26 mouse cellular contexts compared by ENCODE assay signal in genomic region chr3:129279441-129279840, GRCm38 (mm10). TPM values are rescaled to one million over a fixed set of nuclear protein-coding genes. Genes with fewer than 3 reads are reported as not detected.
A peak's percentile ranks its signal among the peaks of the same experiment; 100 is the strongest.
DNase-seq lines count a peak whose midpoint lies in the region; ATAC-seq and TF ChIP-seq lines count a peak whose summit lies in the region.
"Had no signal": no experiment of that assay in that cellular context is flagged by ENCODE, and none has a peak within 500 bp of the region (broad histone marks: within the 10 kb centered on the region; RNA-seq: fewer than 3 reads in every experiment).

No protein-coding gene starts in this region.

- H3K9ac ChIP-seq in heart, adult 2 months (ENCODE audit: low read depth, low read length): no peak overlapping the region
- H3K9ac ChIP-seq in forebrain, embryonic 14.5 days (ENCODE audit: low read length): no peak overlapping the region
- H3K9ac ChIP-seq: embryonic facial prominence, embryonic 13.5 days; embryonic facial prominence, embryonic 15.5 days; forebrain, embryonic 13.5 days had no signal

- no peak overlapping the region for H3K4me2 ChIP-seq in forebrain, embryonic 14.5 days (ENCODE audit: low read length)
- H3K4me2 ChIP-seq: embryonic facial prominence, embryonic 13.5 days; embryonic facial prominence, embryonic 15.5 days; forebrain, embryonic 13.5 days had no signal

- no peaks in the 10 kb centered on the region for H3K9me3 ChIP-seq in forebrain, embryonic 14.5 days (replicated peaks; ENCODE audit: control insufficient read depth, low read length)
- H3K9me3 ChIP-seq: embryonic facial prominence, embryonic 13.5 days; embryonic facial prominence, embryonic 15.5 days; forebrain, embryonic 13.5 days had no signal

- no peak for TF ChIP-seq CTCF in heart, adult 2 months (IDR thresholded peaks at IDR 0.05)

- ATAC-seq in megakaryocyte, adult 5-6 weeks (ENCODE audit: poor library complexity, severe bottlenecking): peak; percentile 43; the same call in 1 of the 2 replicates
- no peak for ATAC-seq in forebrain, embryonic 14.5 days
- ATAC-seq: activated CD4-positive, CD25-positive, alpha-beta regulatory T cell, adult 4 months; CD4-positive, CD25-positive, alpha-beta regulatory T cell, adult 4 months; forebrain, embryonic 13.5 days; forebrain, embryonic 16.5 days; Patski had no signal

- peak; percentile 22 for DNase-seq in heart, adult 11 months
- no peak for DNase-seq in heart, adult 2 months
- no peak for DNase-seq in forebrain, embryonic 14.5 days (ENCODE audit: low spot score)
- no peak for DNase-seq in urinary bladder, postnatal 10 days (ENCODE audit: low spot score)
- DNase-seq: adrenal gland, postnatal 10 days; adrenal gland, postnatal 25 days; B cell, adult 2 months; cerebellum, adult 11 months; cerebellum, adult 18-20 months; cerebellum, adult 8-10 months; cerebellum, adult 9-11 months; cerebellum, postnatal 14 days; cerebellum, postnatal 36 days; embryo, embryonic 11 days had no signal

- intact Hi-C loops in heart, adult 2 months (cut with DNase I): no loop called here

- 85% methylated on average over 8 of the region's 8 CpGs for whole genome bisulfite sequencing in heart, adult 2 months
- WGBS in forebrain, embryonic 14.5 days: 94% methylated on average over 8 of the region's 8 CpGs

- no peaks in the 10 kb centered on the region for H3K4me1 ChIP-seq in heart, adult 2 months (ENCODE audit: control insufficient read depth, insufficient read depth, low read length)
- no peaks in the 10 kb centered on the region for H3K4me1 ChIP-seq in forebrain, embryonic 14.5 days (ENCODE audit: control insufficient read depth, insufficient read depth, low read length)
- H3K4me1 ChIP-seq: embryonic facial prominence, embryonic 15.5 days; forebrain, embryonic 13.5 days had no signal

- no peak overlapping the region for H3K4me3 ChIP-seq in heart, adult 2 months
- H3K4me3 ChIP-seq in forebrain, embryonic 14.5 days (ENCODE audit: low read depth, low read length): no peak overlapping the region
- H3K4me3 ChIP-seq: embryonic facial prominence, embryonic 13.5 days; embryonic facial prominence, embryonic 15.5 days; erythroblast, embryonic 14.5 days; forebrain, embryonic 13.5 days had no signal

- no peaks in the 10 kb centered on the region for H3K79me2 ChIP-seq in heart, adult 2 months (replicated peaks; ENCODE audit: control insufficient read depth, insufficient read depth, low read length)

- H3K27me3 ChIP-seq in heart, adult 2 months (ENCODE audit: control insufficient read depth, insufficient read depth, low read length): no peaks in the 10 kb centered on the region
- H3K27me3 ChIP-seq in forebrain, embryonic 14.5 days (replicated peaks; ENCODE audit: control insufficient read depth, insufficient read depth, low read length): no peaks in the 10 kb centered on the region
- H3K27me3 ChIP-seq: CH12.LX; embryonic facial prominence, embryonic 13.5 days; embryonic facial prominence, embryonic 15.5 days; forebrain, embryonic 13.5 days; Patski had no signal

- TF ChIP-seq EP300 in heart, adult 2 months (IDR thresholded peaks at IDR 0.05; ENCODE audit: insufficient read depth, low read depth, low read length): no peak

- no peak overlapping the region for H3K27ac ChIP-seq in heart, adult 2 months
- H3K27ac ChIP-seq in forebrain, embryonic 14.5 days (ENCODE audit: low read depth, low read length): no peak overlapping the region
- H3K27ac ChIP-seq: embryonic facial prominence, embryonic 13.5 days; embryonic facial prominence, embryonic 15.5 days; forebrain, embryonic 13.5 days had no signal

- no peaks in the 10 kb centered on the region for H3K36me3 ChIP-seq in heart, adult 2 months (ENCODE audit: control insufficient read depth, insufficient read depth, low read length)
- no peaks in the 10 kb centered on the region for H3K36me3 ChIP-seq in forebrain, embryonic 14.5 days (ENCODE audit: control insufficient read depth, insufficient read depth, low read length)
- H3K36me3 ChIP-seq: embryonic facial prominence, embryonic 13.5 days; embryonic facial prominence, embryonic 15.5 days; G1E had no signal

- TF ChIP-seq POLR2A in heart, adult 2 months (IDR thresholded peaks at IDR 0.05; ENCODE audit: insufficient read depth, low read depth, low read length): no peak

RNA-seq across cellular contexts. Expression of gene Enpep, which starts 53.1 kb away (rescaled TPM):
- total RNA-seq in heart, adult 2 months (2021): 1 to 10 TPM; 5.9 to 6.2 TPM
- 5.1 and 9.7 TPM in 2 replicates for polyA plus RNA-seq in heart, adult 2 months (2012; rRNA removed)
- total RNA-seq in megakaryocyte, adult 5-6 weeks (2015): not detected in 2 replicates
- not detected in 2 replicates for total RNA-seq in megakaryocyte, adult 5-6 weeks (2017)
- 1.5 and 2.2 TPM in 2 replicates for polyA plus RNA-seq in forebrain, embryonic 14.5 days (2014; fragmentation: Nextera tagmentation; extraction: Ambion mirVana)
- total RNA-seq: CH12.LX; common myeloid progenitor, adult 5-6 weeks had no signal
- polyA plus RNA-seq: activated CD4-positive, CD25-positive, alpha-beta regulatory T cell, adult 4 months; erythroblast, embryonic 14.5 days; G1E had no signal

Comparison
In these comparisons a context has a peak if more than half of its experiments do, and no peak if none do; other contexts are left out.
1. RNA of gene Enpep, which starts 53.1 kb away (total RNA-seq): 5.9 to 6.2 TPM in heart, adult 2 months; not detected in megakaryocyte, adult 5-6 weeks; every median in the first group is over 4 times any median in the second.